Mouse (Mus musculus): ENCODE data around the gene Tpcn2. TPM values are rescaled to one million over a fixed set of nuclear protein-coding genes. Genes with fewer than 3 reads are reported as not detected.
A peak's percentile ranks its signal among the peaks of the same experiment; 100 is the strongest.

Gene Tpcn2
- polyA plus RNA-seq, 1 experiment: 22.1 TPM

GRCm38 (mm10) chr7:145197042-145197441 lies 86.8 kb downstream of the Tpcn2 start:
- Histone ChIP-seq H3K4me3 (ENCODE audit: insufficient read depth, low read length) (no peak overlapping the region), H3K4me1 (ENCODE audit: control insufficient read depth, insufficient read depth, low read length) (peaks cover 39% of the 10 kb centered on the region), H3K27ac (ENCODE audit: insufficient read depth, low read length) (0 out of 2 replicates have a peak overlapping the region, but pooled peaks have one; percentile 13)
- TF ChIP-seq POLR2A (IDR thresholded peaks at IDR 0.05; ENCODE audit: low read depth, low read length) (no peak), CTCF (IDR thresholded peaks at IDR 0.05; ENCODE audit: borderline replicate concordance, insufficient read depth, low read length) (no peak)

GRCm38 (mm10) chr7:145196340-145196739 lies 87.5 kb downstream of the Tpcn2 start:
- Histone ChIP-seq H3K27ac (ENCODE audit: insufficient read depth, low read length) (no peak overlapping the region), H3K4me1 (ENCODE audit: control insufficient read depth, insufficient read depth, low read length) (peaks cover 42% of the 10 kb centered on the region), H3K4me3 (ENCODE audit: insufficient read depth, low read length) (no peak overlapping the region)
- TF ChIP-seq CTCF (IDR thresholded peaks at IDR 0.05; ENCODE audit: borderline replicate concordance, insufficient read depth, low read length): no peak
- no peak for TF ChIP-seq POLR2A (IDR thresholded peaks at IDR 0.05; ENCODE audit: low read depth, low read length)

- 0 out of 2 replicates have a peak overlapping the region, but pooled peaks have one; percentile 2 for H3K27ac ChIP-seq (ENCODE audit: insufficient read depth, low read length)
- TF ChIP-seq POLR2A (IDR thresholded peaks at IDR 0.05; ENCODE audit: low read depth, low read length) (no peak), CTCF (IDR thresholded peaks at IDR 0.05; ENCODE audit: borderline replicate concordance, insufficient read depth, low read length) (no peak)
- peaks cover 48% of the 10 kb centered on the region for H3K4me1 ChIP-seq (ENCODE audit: control insufficient read depth, insufficient read depth, low read length)
These were observed 88.5 kb downstream of the Tpcn2 start for GRCm38 (mm10) chr7:145195186-145195927.

GRCm38 (mm10) chr7:145194455-145195161 lies 89.2 kb downstream of the Tpcn2 start:
- H3K4me3 ChIP-seq (ENCODE audit: insufficient read depth, low read length): no peak overlapping the region
- H3K4me1 ChIP-seq (ENCODE audit: control insufficient read depth, insufficient read depth, low read length): peaks cover 44% of the 10 kb centered on the region
- no peak for TF ChIP-seq CTCF (IDR thresholded peaks at IDR 0.05; ENCODE audit: borderline replicate concordance, insufficient read depth, low read length)
- no peak for TF ChIP-seq POLR2A (IDR thresholded peaks at IDR 0.05; ENCODE audit: low read depth, low read length)
- H3K27ac ChIP-seq (ENCODE audit: insufficient read depth, low read length): 0 out of 2 replicates have a peak overlapping the region, but pooled peaks have one; percentile 2

More at GRCm38 (mm10) chr7:145195186-145195927, 88.5 kb downstream of the Tpcn2 start:
- H3K4me3 ChIP-seq (ENCODE audit: insufficient read depth, low read length): no peak overlapping the region

- Histone ChIP-seq H3K27ac (ENCODE audit: insufficient read depth, low read length) (no peak overlapping the region), H3K4me3 (ENCODE audit: insufficient read depth, low read length) (no peak overlapping the region), H3K4me1 (ENCODE audit: control insufficient read depth, insufficient read depth, low read length) (peaks cover 37% of the 10 kb centered on the region)
- TF ChIP-seq POLR2A (IDR thresholded peaks at IDR 0.05; ENCODE audit: low read depth, low read length): no peak
- no peak for TF ChIP-seq CTCF (IDR thresholded peaks at IDR 0.05; ENCODE audit: borderline replicate concordance, insufficient read depth, low read length)
These were observed 91.0 kb downstream of the Tpcn2 start for GRCm38 (mm10) chr7:145192836-145193235.

- no peak overlapping the region for H3K27ac ChIP-seq (ENCODE audit: insufficient read depth, low read length)
- TF ChIP-seq POLR2A (IDR thresholded peaks at IDR 0.05; ENCODE audit: low read depth, low read length) (no peak), CTCF (IDR thresholded peaks at IDR 0.05; ENCODE audit: borderline replicate concordance, insufficient read depth, low read length) (no peak)
- no peak overlapping the region for H3K4me3 ChIP-seq (ENCODE audit: insufficient read depth, low read length)
- H3K4me1 ChIP-seq (ENCODE audit: control insufficient read depth, insufficient read depth, low read length): peaks cover 21% of the 10 kb centered on the region
These were observed 93.3 kb downstream of the Tpcn2 start for GRCm38 (mm10) chr7:145190520-145190919.

GRCm38 (mm10) chr7:145189342-145189741 lies 94.5 kb downstream of the Tpcn2 start:
- no peak overlapping the region for H3K27ac ChIP-seq (ENCODE audit: insufficient read depth, low read length)

GRCm38 (mm10) chr7:145187802-145188201 lies 96.0 kb downstream of the Tpcn2 start:
- H3K4me1 ChIP-seq (ENCODE audit: control insufficient read depth, insufficient read depth, low read length): peaks cover 9% of the 10 kb centered on the region; the same call in 1 of the 2 replicates
- H3K27ac ChIP-seq (ENCODE audit: insufficient read depth, low read length): no peak overlapping the region
- no peak overlapping the region for H3K4me3 ChIP-seq (ENCODE audit: insufficient read depth, low read length)
- no peak for TF ChIP-seq CTCF (IDR thresholded peaks at IDR 0.05; ENCODE audit: borderline replicate concordance, insufficient read depth, low read length)
- no peak for TF ChIP-seq POLR2A (IDR thresholded peaks at IDR 0.05; ENCODE audit: low read depth, low read length)

More at GRCm38 (mm10) chr7:145189342-145189741, 94.5 kb downstream of the Tpcn2 start:
- TF ChIP-seq POLR2A (IDR thresholded peaks at IDR 0.05; ENCODE audit: low read depth, low read length) (no peak), CTCF (IDR thresholded peaks at IDR 0.05; ENCODE audit: borderline replicate concordance, insufficient read depth, low read length) (no peak)
- peaks cover 11% of the 10 kb centered on the region for H3K4me1 ChIP-seq (ENCODE audit: control insufficient read depth, insufficient read depth, low read length)
- no peak overlapping the region for H3K4me3 ChIP-seq (ENCODE audit: insufficient read depth, low read length)

- no peak overlapping the region for H3K4me3 ChIP-seq (ENCODE audit: insufficient read depth, low read length)
- H3K4me1 ChIP-seq (ENCODE audit: control insufficient read depth, insufficient read depth, low read length): no peaks in the 10 kb centered on the region
- TF ChIP-seq CTCF (IDR thresholded peaks at IDR 0.05; ENCODE audit: borderline replicate concordance, insufficient read depth, low read length) (no peak), POLR2A (IDR thresholded peaks at IDR 0.05; ENCODE audit: low read depth, low read length) (no peak)
- H3K27ac ChIP-seq (ENCODE audit: insufficient read depth, low read length): no peak overlapping the region
These were observed 101.4 kb downstream of the Tpcn2 start for GRCm38 (mm10) chr7:145182388-145182787.

Data from embryonic fibroblast, embryonic 13.5 days (primary cell).